Mouse (Mus musculus): ENCODE measurements around the gene Rcn3. TPM values are rescaled to one million over a fixed set of nuclear protein-coding genes. Genes with fewer than 3 reads are reported as not detected.

Rcn3 gene
- polyA plus RNA-seq, 1 experiment = 7.6 TPM

DNA sequence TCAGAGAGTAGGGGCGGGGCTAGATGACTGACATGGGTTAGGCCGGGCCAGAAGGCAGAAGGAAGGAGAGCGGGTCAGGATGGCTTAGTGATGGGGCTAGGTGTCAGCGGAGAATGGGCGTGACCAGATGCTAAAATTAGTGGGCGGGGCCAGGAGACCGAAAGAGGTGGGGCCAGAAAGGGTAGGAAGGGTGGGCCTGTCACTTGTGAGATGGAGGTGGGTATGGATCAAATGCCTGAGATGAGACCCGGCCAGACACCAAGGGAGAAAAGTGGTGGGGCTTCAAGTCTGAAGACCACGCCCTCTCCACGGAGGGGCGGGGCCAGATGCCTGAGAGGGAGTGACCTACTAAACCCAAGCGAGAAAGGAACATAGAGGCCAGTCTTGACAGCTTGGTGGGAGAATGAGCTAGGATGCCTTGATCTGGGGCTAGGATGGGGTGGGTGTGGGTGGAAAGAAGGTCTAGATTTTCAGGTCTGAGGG lies 42.6 kb upstream of the Rcn3 start:
- Histone ChIP-seq H3K27me3 (ENCODE audit: control insufficient read depth, insufficient read depth, low read length) (no peaks in the 10 kb centered on the region), H3K4me1 (ENCODE audit: control insufficient read depth, insufficient read depth, low read length) (no peaks in the 10 kb centered on the region; the same call in 1 of the 2 replicates), H3K4me3 (replicated peaks; ENCODE audit: insufficient read depth, low read depth, low read length) (no peak overlapping the region), H3K27ac (ENCODE audit: insufficient read depth, low read length) (no peak overlapping the region)
- WGBS = 26% methylated on average over 12 of the region's 12 CpGs
- peak in 1 of 2 experiments; percentile 19 for DNase-seq
- TF ChIP-seq POLR2A (IDR thresholded peaks at IDR 0.05; ENCODE audit: borderline replicate concordance, insufficient read depth, low read length) (no peak), CTCF (IDR thresholded peaks at IDR 0.05; ENCODE audit: borderline replicate concordance, insufficient read depth, low read depth, low read length) (no peak)

- Histone ChIP-seq H3K27ac (ENCODE audit: insufficient read depth, low read length) (no peak overlapping the region), H3K4me3 (replicated peaks; ENCODE audit: insufficient read depth, low read depth, low read length) (no peak overlapping the region), H3K27me3 (ENCODE audit: control insufficient read depth, insufficient read depth, low read length) (no peaks in the 10 kb centered on the region), H3K4me1 (ENCODE audit: control insufficient read depth, insufficient read depth, low read length) (no peaks in the 10 kb centered on the region; the same call in 1 of the 2 replicates)
- 73% methylated on average over 8 of the region's 8 CpGs for WGBS
- peak in 1 of 2 experiments; percentile 9 for DNase-seq
- no peak for TF ChIP-seq POLR2A (IDR thresholded peaks at IDR 0.05; ENCODE audit: borderline replicate concordance, insufficient read depth, low read length)
- TF ChIP-seq CTCF (IDR thresholded peaks at IDR 0.05; ENCODE audit: borderline replicate concordance, insufficient read depth, low read depth, low read length) = peak; percentile 26; the same call in 1 of the 2 replicates
These were observed 41.6 kb upstream of the Rcn3 start for GRCm38 (mm10) chr7:45133446-45134159.

DNA sequence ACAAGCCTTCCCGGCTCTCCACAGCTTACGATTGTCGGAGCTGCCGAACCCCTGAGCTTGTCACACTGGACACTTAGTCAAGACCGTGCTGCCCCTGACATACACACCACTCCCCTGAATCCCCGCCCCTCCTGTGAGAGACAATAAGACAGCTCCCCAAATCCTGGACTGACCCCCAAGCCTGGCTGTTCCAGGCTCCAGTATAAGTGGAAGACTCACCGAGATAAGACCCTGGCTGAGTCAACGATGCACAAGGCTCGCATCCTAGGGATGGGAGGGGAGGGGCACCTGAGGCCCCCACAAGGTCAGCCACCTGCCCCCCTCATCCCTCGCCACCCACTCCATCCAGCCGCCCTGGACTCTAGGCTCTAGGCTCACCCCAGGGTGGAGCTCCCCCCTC lies 39.8 kb upstream of the Rcn3 start:
- no peak overlapping the region for H3K4me3 ChIP-seq (replicated peaks; ENCODE audit: insufficient read depth, low read depth, low read length)
- peak in 1 of 2 experiments; percentile 11 for DNase-seq
- 76% methylated on average over 11 of the region's 11 CpGs for WGBS
- no peaks in the 10 kb centered on the region for H3K27me3 ChIP-seq (ENCODE audit: control insufficient read depth, insufficient read depth, low read length)
- no peak overlapping the region for H3K27ac ChIP-seq (ENCODE audit: insufficient read depth, low read length)
- TF ChIP-seq POLR2A (IDR thresholded peaks at IDR 0.05; ENCODE audit: borderline replicate concordance, insufficient read depth, low read length) = no peak
- no peak for TF ChIP-seq CTCF (IDR thresholded peaks at IDR 0.05; ENCODE audit: borderline replicate concordance, insufficient read depth, low read depth, low read length)
- H3K4me1 ChIP-seq (ENCODE audit: control insufficient read depth, insufficient read depth, low read length) = peaks cover 2% of the 10 kb centered on the region; the same call in 1 of the 2 replicates

DNA sequence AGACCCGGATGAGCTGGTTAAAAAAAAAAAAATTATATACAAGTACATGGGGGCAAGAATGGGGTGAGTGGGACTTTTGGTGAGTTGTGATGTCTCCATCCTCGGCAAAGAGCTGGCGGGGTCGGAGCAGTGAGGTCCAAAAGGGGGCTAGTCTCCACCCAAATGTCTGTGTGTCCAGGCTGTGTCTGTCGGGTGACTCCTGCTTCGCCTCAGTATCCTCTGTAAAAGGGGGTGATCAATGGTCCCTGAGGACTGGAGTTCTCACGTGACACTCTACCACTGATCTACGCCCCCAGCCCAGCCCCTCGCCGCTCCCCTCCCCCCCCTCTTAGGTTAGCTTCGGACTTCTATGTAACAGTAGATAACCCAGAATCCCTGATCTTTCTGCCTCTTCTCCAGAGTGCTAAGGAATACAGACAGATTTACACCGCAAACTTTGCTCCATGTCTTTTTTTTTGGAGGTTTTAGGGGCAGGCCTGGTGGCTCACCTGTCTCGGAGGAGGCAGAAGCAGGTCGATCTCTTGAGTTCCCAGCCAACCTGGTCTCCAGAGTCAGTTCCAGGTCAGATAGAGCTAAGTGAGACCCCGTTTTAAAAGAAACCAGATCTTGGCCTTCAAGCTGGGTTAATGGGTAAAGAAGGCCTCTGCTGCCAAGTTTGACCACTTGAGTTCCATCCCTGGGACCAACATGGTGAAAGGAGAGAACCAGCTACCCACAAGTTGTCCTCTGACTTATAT lies 37.9 kb upstream of the Rcn3 start:
- TF ChIP-seq POLR2A (IDR thresholded peaks at IDR 0.05; ENCODE audit: borderline replicate concordance, insufficient read depth, low read length) (no peak), CTCF (IDR thresholded peaks at IDR 0.05; ENCODE audit: borderline replicate concordance, insufficient read depth, low read depth, low read length) (no peak)
- Histone ChIP-seq H3K4me3 (replicated peaks; ENCODE audit: insufficient read depth, low read depth, low read length) (no peak overlapping the region), H3K4me1 (ENCODE audit: control insufficient read depth, insufficient read depth, low read length) (peaks cover 2% of the 10 kb centered on the region; the same call in 1 of the 2 replicates), H3K27me3 (ENCODE audit: control insufficient read depth, insufficient read depth, low read length) (no peaks in the 10 kb centered on the region), H3K27ac (ENCODE audit: insufficient read depth, low read length) (peak overlapping the region; percentile 57; the same call in 1 of the 2 replicates)
- 69% methylated on average over 15 of the region's 15 CpGs for WGBS
- no peak for DNase-seq

GRCm38 (mm10) chr7:45129318-45129717 lies 37.3 kb upstream of the Rcn3 start:
- H3K4me3 ChIP-seq (replicated peaks; ENCODE audit: insufficient read depth, low read depth, low read length) = peak overlapping the region; percentile 64
- no peaks in the 10 kb centered on the region for H3K27me3 ChIP-seq (ENCODE audit: control insufficient read depth, insufficient read depth, low read length)
- no peak for TF ChIP-seq POLR2A (IDR thresholded peaks at IDR 0.05; ENCODE audit: borderline replicate concordance, insufficient read depth, low read length)
- TF ChIP-seq CTCF (IDR thresholded peaks at IDR 0.05; ENCODE audit: borderline replicate concordance, insufficient read depth, low read depth, low read length) = no peak
- whole genome bisulfite sequencing = 3% methylated on average over 17 of the region's 17 CpGs
- peaks cover 2% of the 10 kb centered on the region; the same call in 1 of the 2 replicates for H3K4me1 ChIP-seq (ENCODE audit: control insufficient read depth, insufficient read depth, low read length)
- peak overlapping the region; percentile 57 for H3K27ac ChIP-seq (ENCODE audit: insufficient read depth, low read length)
- DNase-seq = no peak

GRCm38 (mm10) chr7:45128624-45129246 lies 36.7 kb upstream of the Rcn3 start, which contains the start of gene Rpl13a:
Gene Rpl13a (minus strand): TSS chr7:45128761.
- H3K27me3 ChIP-seq (ENCODE audit: control insufficient read depth, insufficient read depth, low read length) = no peaks in the 10 kb centered on the region
- H3K27ac ChIP-seq (ENCODE audit: insufficient read depth, low read length) = peak within 1 kb of the TSS; percentile 79
- peak within 1 kb of the TSS; percentile 87 for H3K4me3 ChIP-seq (replicated peaks; ENCODE audit: insufficient read depth, low read depth, low read length)
- under 1% methylated on average over 48 of the region's 48 CpGs for WGBS
- TF ChIP-seq CTCF (IDR thresholded peaks at IDR 0.05; ENCODE audit: borderline replicate concordance, insufficient read depth, low read depth, low read length) (peak; percentile 82), POLR2A (IDR thresholded peaks at IDR 0.05; ENCODE audit: borderline replicate concordance, insufficient read depth, low read length) (peak; percentile 93)
- peaks cover 2% of the 10 kb centered on the region; the same call in 1 of the 2 replicates for H3K4me1 ChIP-seq (ENCODE audit: control insufficient read depth, insufficient read depth, low read length)
- peak; percentile 99 to 100 for DNase-seq

DNA sequence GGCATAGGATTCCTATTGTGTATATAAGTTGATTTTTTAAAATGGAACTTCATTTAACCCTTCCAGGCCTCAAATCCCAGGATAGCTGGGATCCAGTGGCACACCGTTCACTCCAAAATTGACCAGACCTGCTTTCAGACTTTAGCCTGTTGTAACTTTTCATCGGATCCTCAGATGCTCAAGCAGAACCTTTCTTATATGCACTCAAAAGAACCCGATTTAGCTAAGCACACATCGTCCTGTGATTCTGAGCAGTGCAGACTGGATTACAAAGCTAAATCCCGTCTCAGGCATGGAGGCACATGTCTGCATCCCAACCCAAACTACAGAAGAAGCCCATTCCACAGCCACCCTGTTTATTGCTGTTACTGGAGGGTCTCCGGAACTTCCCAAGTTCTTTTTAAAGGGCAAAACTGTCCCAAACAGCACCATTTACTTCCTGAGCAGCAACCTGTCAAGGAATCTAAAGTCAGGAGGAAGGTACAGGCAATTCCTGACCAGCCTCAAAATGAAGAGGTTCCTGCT lies 35.7 kb upstream of the Rcn3 start:
- no peaks in the 10 kb centered on the region for H3K27me3 ChIP-seq (ENCODE audit: control insufficient read depth, insufficient read depth, low read length)
- no peak for DNase-seq
- no peak for TF ChIP-seq POLR2A (IDR thresholded peaks at IDR 0.05; ENCODE audit: borderline replicate concordance, insufficient read depth, low read length)
- no peak for TF ChIP-seq CTCF (IDR thresholded peaks at IDR 0.05; ENCODE audit: borderline replicate concordance, insufficient read depth, low read depth, low read length)
- peak overlapping the region; percentile 87 for H3K4me3 ChIP-seq (replicated peaks; ENCODE audit: insufficient read depth, low read depth, low read length)
- H3K27ac ChIP-seq (ENCODE audit: insufficient read depth, low read length) = no peak overlapping the region
- under 1% methylated on average over 6 of the region's 6 CpGs for WGBS
- peaks cover 3% of the 10 kb centered on the region; the same call in 1 of the 2 replicates for H3K4me1 ChIP-seq (ENCODE audit: control insufficient read depth, insufficient read depth, low read length)
